Mouse (Mus musculus) lung, postnatal 25 days (tissue): ENCODE results near the gene Il10.
"Not testable (repeated sequence)": the region's sequence is repeated elsewhere in the genome, so short reads cannot be mapped to it uniquely, and the experiment has no call there.

ENCODE experiments used
- DNase-seq: peaks from one replicate; pipeline ENCODE4 v3.0.0; 2022; ENCODE audit warnings: low spot score

Gene Il10

GRCm38 (mm10) chr1:131020425-131021310, 1.0 kb downstream of the Il10 start:
- DNase-seq: no peak

- no peak for DNase-seq
These were observed 1.8 kb downstream of the Il10 start for GRCm38 (mm10) chr1:131021438-131021837.

DNA sequence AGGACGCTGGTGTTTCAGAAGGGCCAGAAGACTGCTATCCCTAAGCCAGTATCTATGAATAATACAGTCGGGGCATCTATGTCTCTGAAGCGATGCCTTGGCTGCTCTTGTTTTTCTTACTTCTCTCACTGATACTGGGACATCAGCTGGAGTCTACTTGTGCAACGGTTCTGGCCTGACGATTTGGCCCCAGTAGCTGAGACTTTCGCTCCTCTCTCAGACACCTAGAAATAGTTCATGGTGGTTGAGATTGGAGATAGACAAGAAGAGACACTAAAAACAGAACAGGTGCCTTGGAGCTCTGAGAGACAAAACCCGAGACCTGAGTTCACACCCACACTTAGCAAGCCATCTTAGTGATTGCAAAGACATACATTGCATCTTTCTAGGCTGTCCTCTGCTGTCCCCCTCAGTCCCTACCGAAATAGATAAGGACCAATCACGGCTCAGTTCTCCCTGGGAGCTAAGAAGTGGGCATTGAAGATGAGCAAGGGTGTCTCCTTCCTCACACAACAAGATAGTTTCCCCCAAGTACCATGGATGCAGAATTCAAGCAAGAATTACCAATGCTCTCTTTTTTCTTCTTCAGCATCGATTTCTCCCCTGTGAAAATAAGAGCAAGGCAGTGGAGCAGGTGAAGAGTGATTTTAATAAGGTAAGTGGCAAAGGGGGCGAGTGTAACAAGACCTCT, 2.4 kb downstream of the Il10 start:
- DNase-seq: no peak

GRCm38 (mm10) chr1:131022591-131023249, 3.1 kb downstream of the Il10 start:
- no peak for DNase-seq

DNA sequence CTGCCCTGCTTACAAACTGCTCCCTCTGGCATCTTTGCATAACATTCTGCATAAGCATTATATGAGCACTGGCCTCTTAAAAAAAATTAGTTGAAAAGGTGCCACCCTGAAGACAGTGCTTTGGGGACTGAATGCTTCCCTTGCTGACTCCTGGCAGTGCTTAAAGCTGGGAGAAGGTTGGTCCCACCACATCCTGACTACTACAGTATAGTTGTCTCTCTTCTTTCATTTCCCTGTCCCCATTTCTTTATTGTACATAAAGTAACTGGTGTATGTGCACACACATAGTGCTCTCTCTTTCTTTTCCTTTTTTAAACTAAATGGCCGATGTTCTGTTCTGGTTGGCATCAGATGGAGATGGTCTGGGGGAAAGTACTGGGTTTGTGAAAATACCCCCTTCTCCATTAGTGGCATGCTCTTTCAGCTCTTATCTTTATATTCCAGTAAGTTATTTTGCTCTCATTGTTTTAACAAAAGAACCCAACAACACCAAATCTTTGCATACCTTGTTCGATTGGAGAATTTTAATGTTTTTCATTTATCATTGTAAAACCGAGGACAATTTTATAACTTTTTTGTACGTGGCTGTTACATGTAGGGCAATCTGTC, 3.7 kb downstream of the Il10 start:
- DNase-seq: not testable (repeated sequence)

DNA sequence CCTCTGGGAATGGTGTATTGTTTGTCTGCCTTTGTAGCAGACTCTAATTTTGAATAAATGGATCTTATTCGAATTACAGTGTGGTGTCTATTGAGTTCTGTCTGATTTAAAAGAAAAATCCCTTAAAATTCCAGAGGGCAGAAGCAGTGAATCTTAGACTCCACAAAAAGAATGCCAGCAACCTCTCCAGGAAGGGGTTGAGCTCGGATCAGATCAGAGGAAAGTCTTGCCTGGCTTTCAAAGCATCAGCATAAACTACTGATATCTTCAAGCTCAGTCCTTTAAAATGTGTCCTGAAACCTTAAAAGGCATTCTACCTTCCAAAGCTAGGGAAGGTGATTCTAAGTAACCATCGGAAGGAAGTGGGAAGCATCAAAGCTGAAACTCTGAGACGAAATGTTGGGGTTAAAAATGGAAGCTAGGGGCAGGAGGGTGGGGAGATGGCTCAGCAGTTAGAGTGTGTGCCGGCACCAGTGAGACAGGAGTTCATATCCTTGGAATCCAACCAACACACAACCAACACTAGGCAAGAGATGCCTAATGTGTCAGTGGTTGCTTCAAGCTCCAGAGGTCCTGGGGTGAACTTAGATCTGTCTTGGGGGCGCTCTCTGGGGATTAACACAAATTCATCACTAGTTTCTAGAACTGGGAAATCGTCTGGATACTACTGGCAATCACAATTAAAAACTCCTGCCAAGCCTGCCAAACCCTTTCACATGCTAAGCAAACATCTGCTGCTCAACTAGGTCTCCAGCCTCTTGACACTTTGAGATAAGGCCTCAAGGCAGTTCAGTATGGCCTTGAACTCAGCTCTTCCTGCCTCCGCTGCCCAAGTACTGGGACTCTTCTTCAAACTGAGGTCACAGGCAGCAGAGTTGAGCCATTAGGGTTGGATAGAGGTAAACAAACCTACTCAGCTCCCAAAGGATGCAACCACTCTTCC, 5.5 kb downstream of the Il10 start:
- DNase-seq: no peak

GRCm38 (mm10) chr1:131025843-131026190, 6.2 kb downstream of the Il10 start:
- DNase-seq: no peak

DNA sequence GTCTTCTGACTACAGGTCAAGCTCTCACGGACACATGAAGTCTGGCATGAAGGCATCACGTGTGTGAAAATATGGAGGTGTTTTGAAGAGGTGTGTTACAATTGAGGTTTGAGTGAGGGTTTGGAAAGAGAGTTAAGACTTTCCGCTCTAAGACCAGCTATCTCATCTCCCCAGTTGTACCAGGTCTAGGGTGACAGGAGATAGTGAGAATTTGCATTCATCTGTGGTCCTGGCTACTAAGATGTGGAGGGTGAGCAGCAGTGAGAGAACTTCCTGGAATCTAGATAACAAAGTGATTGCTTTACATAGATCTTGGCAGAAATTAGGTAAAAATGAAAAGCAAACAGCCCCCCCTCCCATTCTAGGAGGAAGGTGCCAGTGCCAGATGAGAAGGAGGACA, 9.6 kb downstream of the Il10 start:
- DNase-seq: no peak

GRCm38 (mm10) chr1:131030261-131030660, 10.6 kb downstream of the Il10 start:
- no peak for DNase-seq

- DNase-seq: no peak
These were observed 11.6 kb downstream of the Il10 start for GRCm38 (mm10) chr1:131031267-131031666.

DNA sequence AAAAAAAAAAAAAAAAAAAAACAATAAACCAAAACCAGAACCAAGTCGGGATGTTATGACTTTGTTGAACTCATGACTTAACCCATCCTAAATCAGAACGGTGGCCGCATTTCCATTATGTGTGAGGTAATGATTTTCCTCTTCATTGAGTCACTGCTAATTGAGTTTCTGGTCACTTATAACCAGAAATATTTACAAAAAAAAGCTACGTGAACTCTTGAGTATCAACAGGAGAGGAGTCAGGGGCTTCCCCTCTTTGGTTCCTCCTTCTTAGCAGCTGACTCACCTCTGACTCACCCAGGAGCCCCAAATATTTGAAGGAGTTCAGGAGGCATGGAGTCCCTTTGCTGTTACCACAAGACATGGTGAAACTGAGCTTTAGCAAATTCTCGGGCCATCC, 18.4 kb downstream of the Il10 start:
- no peak for DNase-seq

DNA sequence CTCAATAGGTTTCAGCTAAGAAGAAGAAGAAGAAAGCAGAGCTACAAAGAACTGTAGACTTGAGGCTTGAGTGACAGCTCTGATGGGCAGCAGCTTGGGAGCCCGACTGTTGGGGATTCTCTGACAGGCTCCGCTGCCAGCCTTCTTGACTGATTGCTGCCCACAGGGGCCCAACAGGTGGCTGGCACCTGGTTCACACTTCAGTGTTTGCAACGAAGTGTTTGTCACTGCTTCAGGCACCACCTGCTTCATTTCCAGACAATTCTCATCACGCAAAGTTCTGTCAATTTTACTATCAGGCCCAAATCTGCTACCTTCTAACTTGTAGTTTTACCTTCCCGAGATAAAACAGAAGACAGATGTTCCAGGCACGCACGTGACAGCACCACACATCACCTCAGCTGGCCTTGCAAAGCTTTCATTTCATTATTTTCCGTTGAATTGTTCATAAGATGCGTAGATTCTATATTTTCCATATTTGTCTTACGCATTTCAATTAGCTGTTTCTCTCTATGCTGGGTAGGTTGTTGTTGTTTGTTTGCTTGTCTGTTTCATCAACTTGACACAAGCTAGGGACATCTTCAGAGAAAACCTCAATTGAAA, 18.9 kb downstream of the Il10 start:
- no peak for DNase-seq

GRCm38 (mm10) chr1:131039479-131039878, 19.8 kb downstream of the Il10 start:
- DNase-seq: no peak

DNA sequence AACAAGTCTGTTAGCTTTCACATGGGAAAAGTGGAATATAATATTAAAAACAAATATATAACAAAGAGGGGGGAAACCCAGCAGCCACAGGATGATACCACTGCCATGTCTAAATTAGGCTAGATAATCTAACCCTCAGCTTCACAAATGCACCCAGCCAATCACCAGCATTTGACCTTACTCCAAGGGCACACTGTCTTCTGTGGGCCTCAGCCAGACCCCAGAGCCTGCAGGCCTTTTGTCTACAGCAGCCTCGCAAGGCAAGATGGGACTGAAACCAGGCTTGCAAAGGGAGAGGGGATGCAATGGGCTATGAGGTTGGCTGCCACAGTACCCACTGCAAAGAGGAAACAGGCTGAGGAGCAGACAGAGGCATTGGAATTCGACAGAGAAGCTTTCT, 22.6 kb downstream of the Il10 start:
- DNase-seq: no peak

GRCm38 (mm10) chr1:131042721-131043120, 23.1 kb downstream of the Il10 start:
- DNase-seq: no peak

DNA sequence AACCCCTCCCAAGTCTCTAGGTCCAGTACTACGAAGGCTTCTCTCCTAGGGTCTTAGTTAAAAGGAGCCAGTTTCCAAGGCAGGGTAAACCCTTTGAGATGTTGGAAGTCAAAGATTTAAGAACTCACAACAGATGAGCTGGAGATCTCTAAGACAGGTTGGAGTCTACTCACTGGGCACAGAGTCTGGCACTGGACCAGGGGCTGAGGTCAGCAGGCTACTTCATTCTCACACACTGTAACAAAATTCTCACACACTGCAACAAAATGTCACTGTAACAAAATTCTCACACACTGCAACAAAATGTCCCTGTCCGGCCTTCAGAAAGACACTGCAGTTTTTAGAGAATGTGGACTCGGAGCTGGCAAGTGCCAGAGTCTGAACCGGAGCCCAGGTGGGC, 24.0 kb downstream of the Il10 start:
- no peak for DNase-seq

GRCm38 (mm10) chr1:131045723-131046355, 26.2 kb downstream of the Il10 start:
- no peak for DNase-seq

DNA sequence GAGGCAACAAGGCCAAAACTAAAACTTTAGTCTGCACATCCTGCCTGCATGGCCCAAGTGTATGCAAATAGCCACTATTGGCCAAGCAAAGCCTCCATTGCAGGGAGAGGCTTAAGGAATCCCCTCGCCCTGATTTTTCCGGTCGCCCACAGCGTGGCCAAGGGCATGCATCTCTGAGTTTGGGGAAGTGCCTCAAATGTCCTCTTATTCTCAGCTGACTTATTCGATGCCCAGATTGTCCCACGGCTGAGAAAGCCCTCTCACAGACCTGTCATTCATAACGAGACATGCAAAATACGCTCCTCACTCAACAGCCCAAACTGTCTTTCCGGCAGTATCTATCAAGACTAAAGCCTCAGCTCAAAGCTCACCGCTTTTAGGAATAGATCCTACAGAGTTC, 27.0 kb downstream of the Il10 start:
- DNase-seq: no peak

DNA sequence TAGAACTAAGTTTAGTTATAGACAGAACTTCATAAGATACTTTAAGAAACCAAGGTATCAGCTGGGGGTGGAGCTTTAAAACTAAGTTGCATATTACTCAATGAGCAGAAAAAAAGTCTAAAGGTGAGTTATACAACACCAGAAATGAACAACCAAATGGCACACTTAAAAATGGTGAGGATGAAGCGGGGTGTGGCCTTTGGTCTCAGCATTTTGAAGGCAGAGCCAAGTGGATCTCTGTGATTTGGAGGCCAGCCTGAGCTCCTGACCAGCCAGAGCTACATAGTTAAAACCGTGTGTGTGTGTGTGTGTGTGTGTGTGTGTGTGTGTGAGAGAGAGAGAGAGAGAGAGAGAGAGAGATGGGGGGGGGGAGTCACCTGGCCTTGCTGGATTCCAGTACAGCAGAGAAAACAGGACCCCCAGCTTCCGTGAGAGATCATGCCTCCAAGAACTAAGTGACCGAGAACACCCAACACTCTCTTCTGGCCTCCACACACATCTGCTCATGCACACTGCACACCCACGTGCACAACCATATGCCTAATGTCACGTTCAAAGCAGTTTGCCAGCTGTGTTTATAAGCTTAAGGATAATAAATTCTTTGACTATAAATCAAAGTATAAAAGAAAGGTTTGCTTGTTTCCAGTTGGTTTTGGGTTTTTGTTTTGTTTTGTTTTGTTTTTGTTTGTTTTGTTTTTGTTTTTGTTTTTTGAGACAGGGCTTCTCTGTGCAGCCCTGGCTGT, 28.6 kb downstream of the Il10 start:
- DNase-seq: no peak

DNA sequence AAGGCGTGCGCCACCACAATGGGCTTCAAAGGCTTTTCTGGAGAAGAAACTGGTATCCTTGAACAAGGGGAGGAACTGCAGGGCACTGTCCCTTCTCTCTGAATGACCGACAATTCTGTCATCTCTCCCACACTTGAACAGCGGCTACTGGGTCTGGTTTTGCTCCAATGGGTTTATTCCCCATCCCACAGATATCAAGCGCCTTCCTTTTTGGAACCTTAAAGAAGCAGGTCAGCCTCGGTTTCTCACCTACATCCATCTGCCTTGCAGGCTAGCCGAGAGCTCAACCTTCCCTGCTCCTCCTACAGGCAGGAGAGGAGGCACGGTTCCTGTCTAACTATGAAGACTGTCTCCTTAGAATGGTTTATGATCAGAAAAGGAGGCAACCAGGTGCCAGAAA, 29.3 kb downstream of the Il10 start:
- DNase-seq: no peak
